Mouse (Mus musculus): ENCODE data around the gene Rftn1.

Rftn1 gene

GRCm38 (mm10) chr17:50021400-50021799 is 169.1 kb downstream of the Rftn1 start:
- DNase-seq (ENCODE audit: low spot score): no peak

GRCm38 (mm10) chr17:50020211-50021001 is 170.1 kb downstream of the Rftn1 start:
- DNase-seq (ENCODE audit: low spot score): no peak

- no peak for DNase-seq (ENCODE audit: low spot score)
Measured at GRCm38 (mm10) chr17:50019819-50020210, 170.7 kb downstream of the Rftn1 start.

- DNase-seq (ENCODE audit: low spot score): no peak
Measured at GRCm38 (mm10) chr17:50019090-50019489, 171.4 kb downstream of the Rftn1 start.

GRCm38 (mm10) chr17:50014708-50015107 is 175.8 kb downstream of the Rftn1 start:
- no peak for DNase-seq (ENCODE audit: low spot score)

GRCm38 (mm10) chr17:50013848-50014247 is 176.6 kb downstream of the Rftn1 start:
- DNase-seq (ENCODE audit: low spot score): no peak

- no peak for DNase-seq (ENCODE audit: low spot score)
Measured at GRCm38 (mm10) chr17:50010096-50010495, 180.4 kb downstream of the Rftn1 start.

GRCm38 (mm10) chr17:50006721-50007351 is 183.6 kb downstream of the Rftn1 start:
- no peak for DNase-seq (ENCODE audit: low spot score)

GRCm38 (mm10) chr17:50006338-50006720 is 184.1 kb downstream of the Rftn1 start:
- DNase-seq (ENCODE audit: low spot score): no peak

GRCm38 (mm10) chr17:50003156-50003555 is 187.3 kb downstream of the Rftn1 start:
- DNase-seq (ENCODE audit: low spot score): no peak

GRCm38 (mm10) chr17:50002171-50002570 is 188.3 kb downstream of the Rftn1 start:
- no peak for DNase-seq (ENCODE audit: low spot score)

- no peak for DNase-seq (ENCODE audit: low spot score)
Measured at GRCm38 (mm10) chr17:50001754-50002153, 188.7 kb downstream of the Rftn1 start.

- DNase-seq (ENCODE audit: low spot score): no peak
Measured at GRCm38 (mm10) chr17:50000580-50000979, 189.9 kb downstream of the Rftn1 start.

- peak; percentile 53 for DNase-seq (ENCODE audit: low spot score)
Measured at GRCm38 (mm10) chr17:49996626-49997152, 193.8 kb downstream of the Rftn1 start.

- peak; percentile 47 for DNase-seq (ENCODE audit: low spot score)
Measured at GRCm38 (mm10) chr17:49996097-49996496, 194.4 kb downstream of the Rftn1 start.

- DNase-seq (ENCODE audit: low spot score): no peak
Measured at GRCm38 (mm10) chr17:49995226-49995625, 195.2 kb downstream of the Rftn1 start.

GRCm38 (mm10) chr17:49993631-49994030 is 196.8 kb downstream of the Rftn1 start:
- DNase-seq (ENCODE audit: low spot score): no peak

GRCm38 (mm10) chr17:49992625-49993603 is 197.6 kb downstream of the Rftn1 start:
- no peak for DNase-seq (ENCODE audit: low spot score)

- no peak for DNase-seq (ENCODE audit: low spot score)
Measured at GRCm38 (mm10) chr17:49989583-49989982, 200.9 kb downstream of the Rftn1 start.

GRCm38 (mm10) chr17:49987095-49987494 is 203.4 kb downstream of the Rftn1 start:
- DNase-seq (ENCODE audit: low spot score): no peak

GRCm38 (mm10) chr17:49983478-49983877 is 207.0 kb downstream of the Rftn1 start:
- no peak for DNase-seq (ENCODE audit: low spot score)
